Mouse (Mus musculus) lung, adult 2 months (tissue): ENCODE data around the gene Fam173b.

Experiments
- CTCF ChIP-seq: fragments of 200-500 bp; IDR thresholded peaks from 2 replicates; pipeline ENCODE4 v1.5.1; 2011; ENCODE audit warnings: mild to moderate bottlenecking, low read length, control low read depth; ENCODE audit not compliant: insufficient read depth
- POLR2A ChIP-seq: fragments of 200-500 bp; IDR thresholded peaks from 2 replicates; pipeline ENCODE4 v1.6.1; 2011; ENCODE audit warnings: low read depth, mild to moderate bottlenecking, control low read depth, low read length, borderline replicate concordance; ENCODE audit errors: extremely low read depth

DNA sequence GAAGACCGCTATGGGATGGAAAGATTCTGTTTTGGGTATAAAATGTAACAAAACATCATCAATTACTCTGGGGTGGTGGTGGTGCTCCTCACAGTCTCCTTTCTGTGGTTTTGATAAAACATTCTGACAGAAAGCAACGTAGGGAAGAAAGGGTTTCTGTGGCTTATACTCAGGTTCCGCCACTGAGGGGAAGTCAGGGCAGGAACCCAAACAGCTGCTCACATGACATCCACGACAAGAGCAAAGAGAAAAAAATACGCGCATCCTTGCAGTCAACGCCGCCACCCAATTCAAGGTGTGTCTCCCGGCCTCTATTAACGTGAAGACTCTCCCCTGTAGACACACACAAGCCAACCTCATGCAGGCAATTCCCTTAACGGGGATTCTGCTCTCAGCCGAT lies 48.0 kb downstream of the Fam173b start:
- TF ChIP-seq CTCF, result no peak
- no peak for TF ChIP-seq POLR2A
